Mouse (Mus musculus) embryo, embryonic 10 days (tissue): Measurements from ENCODE around the gene Tmem26.
"Not testable (repeated sequence)": the region's sequence is repeated elsewhere in the genome, so short reads cannot be mapped to it uniquely, and the experiment has no call there.

Source experiments
- DNase-seq: peaks from one replicate; pipeline ENCODE4 v3.0.0-alpha.2; 2015; ENCODE audit warnings: low spot score

Gene Tmem26

DNA sequence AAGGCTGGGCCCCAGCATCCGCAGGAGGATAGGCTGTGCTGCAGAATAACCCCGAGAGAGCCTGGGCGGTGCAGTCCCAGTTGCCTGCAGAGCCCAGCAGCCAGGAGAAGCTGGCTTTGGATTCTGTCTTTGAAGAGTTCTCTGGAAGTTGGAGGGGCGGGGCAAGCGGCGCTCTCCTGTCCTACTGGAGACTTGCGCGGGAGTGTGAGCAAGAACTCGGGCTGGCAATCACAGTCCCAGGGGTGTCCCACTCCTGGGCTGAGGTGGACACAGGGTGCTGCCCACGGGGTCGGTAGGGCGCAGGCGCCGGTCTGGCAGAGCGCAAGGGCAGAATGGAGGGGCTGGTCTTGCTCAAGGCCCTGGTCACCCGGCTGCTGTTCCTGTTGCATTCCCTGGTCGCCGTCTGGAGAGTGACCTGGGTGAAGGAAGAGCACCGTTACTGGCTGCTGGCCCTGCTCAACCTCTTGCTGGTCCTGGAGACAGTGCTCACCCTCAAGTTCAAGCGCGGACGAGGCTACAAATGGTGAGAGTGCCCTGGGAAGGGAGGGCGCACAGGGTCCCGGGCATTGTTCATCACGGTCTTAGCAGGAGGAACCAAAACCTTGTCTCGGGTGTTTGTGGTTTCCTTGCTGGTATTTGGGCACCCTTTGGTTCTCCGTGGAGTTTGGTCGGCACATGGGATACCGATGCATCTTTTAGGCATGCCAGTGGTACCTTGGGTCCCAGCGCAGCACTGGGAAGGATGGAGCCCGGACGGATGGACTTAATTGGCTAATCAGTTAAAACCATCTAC lies at the start of gene Tmem26:
Gene Tmem26 (plus strand): TSS at position 79 of the 793 bp plus-strand sequence.
- DNase-seq = peak; percentile 38

DNA sequence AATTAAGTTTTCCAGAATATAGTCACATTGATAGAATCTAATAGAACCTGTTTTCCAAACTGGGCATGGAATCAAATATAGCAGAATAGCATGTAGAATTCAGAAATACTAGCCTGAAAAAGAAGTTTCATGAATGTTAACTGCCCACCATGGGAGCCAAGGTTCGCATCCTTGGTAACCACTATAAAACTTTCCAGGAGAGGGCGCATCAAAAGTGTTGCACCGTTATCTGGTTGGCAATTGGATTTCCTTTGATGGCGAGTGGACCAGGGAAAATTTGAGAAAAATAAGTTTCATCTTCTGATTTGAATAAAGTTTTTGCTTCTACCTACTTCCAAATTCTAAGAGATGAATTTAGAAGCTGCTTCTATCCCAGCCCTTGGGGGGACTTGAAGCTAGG lies 44.8 kb upstream of the Tmem26 start:
- DNase-seq = no peak

- DNase-seq = no peak
These were observed 42.2 kb upstream of the Tmem26 start for GRCm38 (mm10) chr10:68681233-68681632.

DNA sequence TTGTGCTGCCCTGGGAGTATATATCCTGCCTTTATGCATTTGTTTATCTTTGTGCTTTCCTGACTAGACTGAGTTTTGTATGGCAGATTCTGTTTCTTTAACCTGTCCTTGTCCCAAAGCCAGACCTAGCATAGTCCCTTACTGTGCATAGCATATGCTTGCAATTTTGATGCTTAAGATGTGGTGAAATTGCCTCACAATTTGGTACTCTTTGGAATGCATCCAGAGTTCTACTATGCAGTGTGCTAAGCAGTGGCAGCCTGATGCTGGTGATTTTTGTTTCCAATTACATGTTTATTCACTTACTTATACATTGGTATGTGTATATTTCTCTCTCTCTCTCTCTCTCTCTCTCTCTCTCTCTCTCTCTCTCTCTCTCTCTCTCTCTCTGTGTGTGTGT lies 37.9 kb upstream of the Tmem26 start:
- DNase-seq = no peak

DNA sequence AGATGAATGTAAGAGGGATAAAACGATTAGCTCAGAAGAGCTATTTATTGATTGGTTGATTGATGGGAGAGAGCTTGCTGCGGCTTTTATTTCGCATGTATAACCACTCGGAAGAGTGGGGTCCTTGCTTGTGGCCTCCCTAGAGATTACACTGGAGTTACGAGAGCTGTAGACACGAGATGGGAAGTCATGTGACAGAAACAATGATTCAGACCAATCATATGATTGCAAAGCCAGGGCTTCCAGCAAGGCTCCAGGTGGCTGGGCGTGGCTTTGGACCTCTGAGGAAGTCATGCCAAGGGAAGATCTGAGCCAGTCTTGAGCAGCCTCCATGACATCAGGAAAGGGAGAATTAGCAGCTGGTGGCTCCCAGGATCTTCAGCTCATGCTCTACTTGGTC lies 32.3 kb upstream of the Tmem26 start:
- no peak for DNase-seq

GRCm38 (mm10) chr10:68692401-68692800 lies 31.0 kb upstream of the Tmem26 start:
- DNase-seq = no peak

DNA sequence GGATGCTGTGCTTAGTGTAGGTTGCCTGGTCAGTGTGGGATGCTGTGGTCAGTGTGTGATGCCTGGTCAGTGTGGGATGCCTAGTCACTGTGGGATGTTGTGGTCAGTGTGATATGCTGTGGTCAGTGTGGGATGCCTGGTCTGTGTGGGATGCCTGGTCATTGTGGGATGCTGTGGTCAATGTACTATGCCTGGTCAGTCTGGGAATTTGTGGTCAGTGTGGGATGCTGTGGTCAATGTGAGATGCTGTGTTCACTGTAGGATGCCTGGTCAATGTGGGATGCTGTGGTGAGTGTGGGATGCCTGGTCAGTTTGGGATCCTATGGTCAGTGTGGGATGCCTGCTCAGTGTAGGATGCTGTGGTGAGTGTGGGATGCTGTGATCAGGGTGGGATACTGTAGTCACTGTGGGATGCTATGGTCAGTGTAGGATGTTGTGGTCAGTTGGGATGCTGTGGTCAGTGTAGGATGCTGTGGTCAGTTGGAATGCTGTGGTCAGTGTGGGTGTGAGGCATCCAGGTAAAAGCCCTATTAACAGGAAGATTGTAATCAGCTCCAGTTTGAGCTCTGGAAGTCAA lies 27.6 kb upstream of the Tmem26 start:
- DNase-seq = no peak

DNA sequence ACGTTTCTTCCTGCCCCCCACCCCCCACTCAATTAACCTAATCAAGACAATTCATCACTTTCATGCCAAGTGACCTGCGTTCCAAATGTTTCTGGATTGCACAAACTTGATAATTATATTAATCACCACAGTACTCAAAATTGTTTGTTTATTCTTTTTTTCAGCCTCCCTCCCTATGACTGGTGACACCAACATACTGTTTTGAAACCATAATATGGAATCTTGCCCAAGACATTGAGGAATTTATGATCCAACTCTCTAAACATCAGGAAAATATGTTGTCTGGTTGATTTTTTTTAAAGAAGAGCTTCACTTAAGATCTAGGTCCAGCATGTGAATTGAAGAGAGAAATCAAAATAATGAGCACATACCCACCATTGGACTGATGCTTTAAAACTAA lies 19.2 kb upstream of the Tmem26 start:
- DNase-seq = no peak

- no peak for DNase-seq
These were observed 17.9 kb upstream of the Tmem26 start for GRCm38 (mm10) chr10:68705471-68706036.

DNA sequence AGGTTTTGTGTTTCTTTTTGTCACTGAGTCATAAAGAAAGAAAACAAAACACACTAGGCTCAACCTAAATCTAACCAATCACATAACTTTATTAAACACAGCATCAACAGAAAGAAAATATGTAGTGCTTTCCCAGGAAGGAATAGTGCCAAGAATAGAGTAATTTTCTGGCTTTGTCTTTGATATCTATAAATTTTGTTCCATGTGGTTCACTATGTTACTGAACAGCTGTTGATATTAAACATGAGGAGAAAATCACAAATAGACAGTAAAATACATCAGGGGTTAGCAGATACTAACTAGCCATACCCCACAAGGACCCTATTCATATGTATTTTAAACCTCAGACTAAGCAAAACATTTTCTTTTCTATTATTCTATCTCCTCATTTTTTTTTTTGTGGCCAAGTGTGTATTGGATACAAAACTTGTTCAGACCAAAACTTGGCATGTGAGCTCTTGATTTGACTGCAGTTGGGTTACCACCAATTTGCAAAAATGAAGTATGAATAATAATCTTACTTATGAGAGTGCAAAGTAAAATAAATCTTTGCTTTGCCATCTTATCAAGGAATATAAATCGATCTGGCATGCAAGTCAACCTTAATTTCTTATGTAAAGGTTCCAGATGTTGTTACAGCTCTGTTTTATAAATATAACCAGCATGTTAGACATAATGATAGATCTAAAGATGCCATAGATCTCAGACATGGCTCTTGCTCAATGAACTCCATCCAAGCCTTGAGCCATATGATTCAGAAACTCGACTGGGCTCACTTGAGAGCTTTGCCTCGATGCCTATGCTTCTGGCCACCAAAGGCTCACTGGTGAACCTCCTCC lies 16.2 kb upstream of the Tmem26 start:
- DNase-seq = no peak

DNA sequence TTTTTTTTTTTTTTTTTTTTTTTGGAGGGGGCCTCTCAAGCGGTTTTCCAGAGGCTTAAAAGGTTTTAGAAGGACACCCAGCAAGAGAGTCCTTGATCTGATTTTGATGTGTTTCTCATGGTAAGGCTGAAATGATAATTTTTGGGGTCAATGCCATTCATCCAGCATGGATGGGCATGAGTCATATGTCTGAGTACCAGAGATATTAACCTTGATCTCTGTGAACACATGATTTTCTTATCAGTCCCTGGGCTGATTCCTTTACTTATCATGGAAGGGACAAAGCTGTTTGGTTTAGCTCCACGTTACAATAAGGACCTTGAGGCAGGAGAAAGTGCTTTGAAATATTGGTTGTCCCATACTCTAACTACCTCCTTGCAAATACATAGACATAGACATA lies 10.5 kb upstream of the Tmem26 start:
- DNase-seq = no peak

DNA sequence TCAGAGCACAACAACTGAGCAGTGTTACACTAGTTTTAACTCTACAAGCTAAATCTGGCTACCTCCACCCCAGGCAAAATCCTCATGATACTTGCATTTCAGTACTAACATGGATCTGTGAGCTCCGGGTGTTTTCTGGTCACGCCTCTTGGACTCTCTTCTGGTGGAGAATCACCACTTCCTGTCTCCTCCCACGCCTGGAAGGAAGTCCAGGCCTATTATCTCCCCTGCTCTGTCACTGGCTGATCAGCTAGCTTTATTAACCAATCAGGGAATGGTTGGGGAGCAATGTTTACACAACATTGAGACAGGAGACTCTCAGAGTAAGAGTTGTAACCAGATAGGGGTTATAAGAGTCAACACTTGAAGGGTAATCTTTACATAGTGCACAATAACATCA lies 9.1 kb upstream of the Tmem26 start:
- no peak for DNase-seq

- DNase-seq = no peak
These were observed 8.1 kb upstream of the Tmem26 start for GRCm38 (mm10) chr10:68715396-68715795.

- no peak for DNase-seq
These were observed 5.1 kb upstream of the Tmem26 start for GRCm38 (mm10) chr10:68718375-68718774.

DNA sequence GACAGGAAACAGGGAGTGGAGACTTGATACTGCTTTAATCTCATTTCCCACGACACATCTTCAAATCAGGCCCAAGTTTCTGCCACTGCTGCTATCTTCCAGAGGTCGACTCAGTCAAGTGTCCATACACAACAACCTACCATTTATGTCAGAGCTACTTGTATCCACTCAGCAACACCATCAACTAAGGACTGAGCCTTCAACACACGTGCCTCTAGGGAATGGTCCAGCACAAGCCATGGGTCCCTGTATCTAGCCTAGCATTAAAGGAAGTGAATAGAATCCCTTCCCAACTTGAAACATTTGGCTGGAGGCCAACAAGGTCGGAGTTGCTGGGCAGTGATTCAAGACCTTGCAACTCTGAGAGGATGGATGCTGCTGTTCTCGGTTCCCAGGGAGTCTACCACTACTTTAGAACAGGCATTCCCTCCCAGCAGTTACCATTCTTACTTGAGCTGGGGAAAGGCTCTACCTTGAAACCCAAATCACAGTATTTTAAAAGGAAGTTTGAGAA lies 2.5 kb upstream of the Tmem26 start:
- no peak for DNase-seq

- DNase-seq = no peak
These were observed 431 bp upstream of the Tmem26 start for GRCm38 (mm10) chr10:68723015-68723414.

- DNase-seq = peak; percentile 9
These were observed 895 bp downstream of the Tmem26 start for GRCm38 (mm10) chr10:68724361-68724720.

DNA sequence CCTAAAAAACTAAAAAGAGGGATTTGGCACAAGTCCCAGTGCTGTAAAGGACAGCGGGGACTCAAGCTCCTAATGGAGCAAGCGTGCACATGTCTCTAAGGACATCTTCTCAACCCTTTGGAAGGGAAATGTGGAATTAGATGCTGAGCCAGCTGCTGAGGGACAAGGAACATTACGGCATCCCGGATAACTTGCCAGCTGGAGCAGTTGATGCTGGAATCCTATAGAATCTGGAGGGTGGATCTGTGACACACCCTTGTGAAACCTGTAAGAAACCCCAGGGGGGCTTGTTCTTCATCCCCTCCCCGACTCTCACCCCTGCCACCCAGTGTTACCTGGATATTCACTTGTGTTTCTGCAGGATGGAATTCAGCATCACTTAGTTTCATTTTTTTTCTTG lies 4.0 kb downstream of the Tmem26 start:
- no peak for DNase-seq

- DNase-seq = no peak
These were observed 12.2 kb downstream of the Tmem26 start for GRCm38 (mm10) chr10:68735621-68736020.

DNA sequence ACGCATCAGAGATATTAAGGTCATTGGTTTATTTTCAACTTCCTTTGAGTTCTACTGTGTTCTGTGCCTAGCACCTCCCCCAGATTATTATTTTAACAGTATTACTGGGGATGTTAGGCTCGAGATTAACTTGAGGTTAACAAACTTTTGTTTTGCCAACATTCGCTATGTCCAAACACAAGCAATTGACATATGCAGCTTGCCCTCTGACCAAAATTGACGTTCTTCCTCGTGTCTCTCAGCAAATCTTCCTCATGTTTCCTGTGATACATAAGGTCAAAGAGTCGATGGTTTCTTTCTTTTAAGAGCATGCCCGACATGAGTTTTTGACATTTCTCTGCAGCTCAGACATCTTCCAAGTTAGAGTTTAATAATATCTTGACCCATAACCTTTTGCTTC lies 13.9 kb downstream of the Tmem26 start:
- no peak for DNase-seq

DNA sequence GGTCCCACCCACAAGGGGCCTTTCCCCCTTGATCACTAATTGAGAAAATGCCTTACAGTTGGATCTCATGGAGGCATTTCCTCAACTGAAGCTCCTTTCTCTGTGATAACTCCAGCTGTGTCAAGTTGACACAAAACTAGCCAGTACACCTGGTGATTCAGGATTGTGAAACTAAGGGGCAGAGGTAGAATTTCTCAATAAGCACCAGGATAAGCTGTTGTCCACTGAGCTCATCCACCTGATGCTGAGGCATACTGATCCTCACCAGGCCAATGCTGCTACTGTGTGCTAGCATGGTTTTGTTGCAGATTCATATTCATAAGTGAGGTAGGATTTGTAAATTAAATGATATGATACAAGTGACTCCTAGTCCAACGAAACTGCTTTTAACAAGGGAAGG lies 15.5 kb downstream of the Tmem26 start:
- not testable (repeated sequence) for DNase-seq

DNA sequence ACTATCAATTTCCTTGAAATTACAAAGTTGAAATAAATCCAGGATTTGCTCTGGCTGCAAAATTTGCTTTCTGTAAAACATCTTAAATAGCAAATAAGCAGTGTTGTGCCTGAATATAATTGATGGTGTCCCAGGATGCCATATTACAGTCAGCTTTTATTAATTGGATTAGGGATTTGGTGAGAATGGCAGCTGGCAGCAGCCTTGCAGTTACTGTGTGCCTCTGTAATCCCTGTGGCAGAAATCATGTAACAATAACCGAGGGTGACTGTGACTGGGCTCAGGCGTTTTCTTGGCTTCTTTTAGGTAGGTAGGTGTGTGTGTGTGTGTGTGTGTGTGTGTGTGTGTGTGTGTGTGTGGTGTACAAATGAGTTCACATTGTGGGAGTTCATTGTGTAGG lies 16.8 kb downstream of the Tmem26 start:
- no peak for DNase-seq

DNA sequence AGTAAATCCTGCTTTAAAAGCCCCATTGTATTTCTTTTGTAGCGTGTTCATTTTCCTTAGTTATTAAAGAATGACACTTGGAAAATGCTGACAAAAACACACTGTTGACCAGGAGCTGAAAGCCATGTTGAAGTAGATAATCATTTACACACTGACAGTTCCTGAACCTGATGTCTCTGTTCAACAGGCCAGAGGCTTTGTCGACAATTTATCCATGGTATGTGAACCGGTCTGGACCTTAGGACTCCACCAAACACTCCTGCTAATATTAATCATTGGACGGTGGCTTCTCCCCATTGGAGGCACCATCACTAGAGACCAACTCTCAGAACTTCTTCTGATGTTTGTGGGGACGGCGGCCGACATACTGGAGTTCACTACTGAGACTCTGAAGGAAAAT lies 27.5 kb downstream of the Tmem26 start:
- no peak for DNase-seq
